Mouse (Mus musculus): Measurements from ENCODE around the gene Oxt. TPM values are rescaled to one million over a fixed set of nuclear protein-coding genes. Genes with fewer than 3 reads are reported as not detected.

Gene Oxt
- total RNA-seq (2014; fragmentation: Nextera tagmentation), result not detected in 2 replicates
- not detected in 2 replicates for total RNA-seq (2017)

DNA sequence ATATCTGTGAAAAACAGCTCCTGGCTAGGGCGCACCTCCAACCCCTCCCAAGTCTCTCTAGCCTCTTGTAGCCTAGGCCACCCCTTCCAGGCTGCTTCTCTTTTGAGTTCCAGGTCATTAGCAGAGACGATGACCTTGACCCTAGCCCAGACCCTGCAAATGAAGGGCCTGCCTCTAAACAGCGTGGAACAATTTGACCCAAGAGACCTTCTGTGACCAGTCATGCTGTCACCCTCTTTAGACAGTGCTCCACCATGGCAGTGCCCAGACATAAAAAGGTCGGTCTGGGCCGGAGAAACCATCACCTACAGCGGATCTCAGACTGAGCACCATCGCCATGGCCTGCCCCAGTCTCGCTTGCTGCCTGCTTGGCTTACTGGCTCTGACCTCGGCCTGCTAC lies at the start of gene Oxt:
Oxt (plus strand) TSS at position 301 of the 400 bp plus-strand sequence.
- ATAC-seq (replicated peaks; ENCODE audit: poor library complexity, severe bottlenecking), result no peak

DNA sequence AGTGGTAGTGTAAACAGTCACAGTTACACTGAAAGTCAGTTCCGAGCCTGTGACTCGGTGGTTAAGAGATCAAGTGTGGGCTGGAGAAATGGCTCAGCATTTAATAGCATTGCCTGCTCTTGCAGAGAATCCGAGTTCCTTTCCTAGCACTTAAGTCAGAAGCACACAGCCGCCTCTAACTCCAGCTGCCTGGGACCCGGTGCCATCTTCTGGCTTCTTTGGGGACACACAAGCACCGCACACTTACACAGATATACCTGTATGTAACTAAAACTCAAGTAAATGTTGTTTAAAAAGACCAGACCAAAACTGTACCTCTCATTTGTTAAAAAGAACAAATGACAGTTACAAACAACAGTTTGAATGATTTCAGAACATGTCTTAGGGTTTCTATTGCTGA lies 47.5 kb upstream of the Oxt start:
- no peak for ATAC-seq (replicated peaks; ENCODE audit: poor library complexity, severe bottlenecking)

- ATAC-seq (replicated peaks; ENCODE audit: poor library complexity, severe bottlenecking), result no peak
These were observed 46.7 kb upstream of the Oxt start for GRCm38 (mm10) chr2:130529290-130529689.

DNA sequence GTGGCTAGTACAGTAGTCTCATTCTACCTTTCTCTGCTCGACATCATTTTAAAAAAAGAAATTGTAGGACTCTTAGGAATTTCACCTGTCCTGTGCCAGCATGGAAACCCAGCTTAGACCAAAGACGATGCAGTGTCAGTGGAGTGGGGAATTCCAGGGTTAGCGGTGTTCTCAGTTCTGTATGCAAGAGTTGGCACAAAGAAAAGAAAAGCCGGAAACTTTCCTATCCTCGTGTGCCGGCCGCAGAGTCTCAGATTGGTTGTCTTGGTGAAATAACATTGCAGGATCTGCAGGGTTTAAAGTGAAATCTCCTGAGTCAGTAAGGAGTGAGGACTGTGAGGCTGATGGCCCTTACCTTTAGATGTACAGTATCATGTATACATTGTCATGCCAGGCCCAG lies 46.0 kb upstream of the Oxt start:
- ATAC-seq (replicated peaks; ENCODE audit: poor library complexity, severe bottlenecking), result no peak

GRCm38 (mm10) chr2:130532201-130532600 lies 43.8 kb upstream of the Oxt start:
- ATAC-seq (replicated peaks; ENCODE audit: poor library complexity, severe bottlenecking), result no peak

GRCm38 (mm10) chr2:130535017-130535416 lies 41.0 kb upstream of the Oxt start:
- ATAC-seq (replicated peaks; ENCODE audit: poor library complexity, severe bottlenecking), result no peak

- no peak for ATAC-seq (replicated peaks; ENCODE audit: poor library complexity, severe bottlenecking)
These were observed 39.1 kb upstream of the Oxt start for GRCm38 (mm10) chr2:130536890-130537289.

- ATAC-seq (replicated peaks; ENCODE audit: poor library complexity, severe bottlenecking), result peak; percentile 24
These were observed 37.0 kb upstream of the Oxt start for GRCm38 (mm10) chr2:130538876-130539546.

DNA sequence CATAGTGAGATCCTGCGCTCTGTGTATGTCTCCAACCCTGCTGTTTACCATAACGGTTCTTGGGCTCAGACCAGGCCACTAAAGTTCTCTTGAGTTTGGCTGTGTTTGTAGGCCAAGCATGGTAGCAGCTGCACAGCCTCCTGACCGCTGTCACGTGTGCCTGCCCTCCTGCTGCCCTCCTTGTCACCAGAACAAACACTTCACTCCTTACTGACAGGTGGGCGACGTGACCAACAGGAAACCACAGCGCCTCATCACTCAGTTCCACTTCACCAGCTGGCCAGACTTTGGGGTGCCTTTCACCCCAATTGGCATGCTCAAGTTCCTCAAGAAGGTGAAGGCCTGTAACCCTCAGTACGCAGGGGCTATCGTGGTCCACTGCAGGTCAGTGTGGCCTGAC lies 35.7 kb upstream of the Oxt start:
- ATAC-seq (replicated peaks; ENCODE audit: poor library complexity, severe bottlenecking), result peak; percentile 60

DNA sequence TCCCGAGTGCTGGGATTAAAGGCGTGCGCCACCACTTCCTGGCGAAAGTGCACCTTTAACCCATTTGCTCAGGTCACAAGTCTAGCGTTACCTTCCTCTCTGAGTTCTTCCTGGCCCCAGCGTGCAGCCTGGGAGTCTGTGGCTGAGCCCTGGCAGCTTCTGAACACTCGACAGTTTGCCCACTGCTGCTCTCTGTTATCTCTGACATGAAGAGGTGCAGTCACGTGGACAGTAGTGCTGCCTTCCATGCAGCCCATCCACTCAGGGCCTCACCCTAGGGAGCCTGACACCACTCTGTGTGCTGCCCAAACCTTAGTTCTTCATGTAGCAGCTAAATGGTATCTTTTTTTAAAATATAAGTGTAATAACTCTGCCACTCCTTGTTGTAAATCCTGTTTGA lies 29.0 kb upstream of the Oxt start:
- no peak for ATAC-seq (replicated peaks; ENCODE audit: poor library complexity, severe bottlenecking)

GRCm38 (mm10) chr2:130554841-130555240 lies 21.1 kb upstream of the Oxt start:
- no peak for ATAC-seq (replicated peaks; ENCODE audit: poor library complexity, severe bottlenecking)

GRCm38 (mm10) chr2:130556292-130556691 lies 19.7 kb upstream of the Oxt start:
- ATAC-seq (replicated peaks; ENCODE audit: poor library complexity, severe bottlenecking), result no peak

- no peak for ATAC-seq (replicated peaks; ENCODE audit: poor library complexity, severe bottlenecking)
These were observed 18.5 kb upstream of the Oxt start for GRCm38 (mm10) chr2:130557462-130557861.

DNA sequence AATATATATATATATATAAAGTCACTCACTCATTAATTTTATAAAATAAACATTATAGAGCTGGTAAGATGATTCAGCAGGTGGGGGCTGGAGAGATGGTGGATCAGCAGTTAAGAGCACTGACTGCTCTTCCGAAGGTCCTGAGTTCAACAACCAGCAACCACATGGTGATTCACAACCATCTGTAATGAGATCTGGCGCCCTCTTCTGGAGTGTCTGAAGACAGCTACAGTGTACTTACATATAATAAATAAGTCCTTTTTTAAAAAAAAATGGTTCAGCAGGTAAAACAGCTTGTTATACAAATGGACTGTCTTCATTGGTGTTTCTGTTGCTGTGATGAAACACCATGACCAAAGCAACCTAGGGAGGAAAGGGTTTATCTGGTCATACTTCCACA lies 18.0 kb upstream of the Oxt start:
- ATAC-seq (replicated peaks; ENCODE audit: poor library complexity, severe bottlenecking), result no peak

- ATAC-seq (replicated peaks; ENCODE audit: poor library complexity, severe bottlenecking), result peak; percentile 98
These were observed 12.5 kb upstream of the Oxt start, which contains the start of gene Mrps26 for GRCm38 (mm10) chr2:130563212-130564055. Mrps26 (plus strand) TSS chr2:130563742.

DNA sequence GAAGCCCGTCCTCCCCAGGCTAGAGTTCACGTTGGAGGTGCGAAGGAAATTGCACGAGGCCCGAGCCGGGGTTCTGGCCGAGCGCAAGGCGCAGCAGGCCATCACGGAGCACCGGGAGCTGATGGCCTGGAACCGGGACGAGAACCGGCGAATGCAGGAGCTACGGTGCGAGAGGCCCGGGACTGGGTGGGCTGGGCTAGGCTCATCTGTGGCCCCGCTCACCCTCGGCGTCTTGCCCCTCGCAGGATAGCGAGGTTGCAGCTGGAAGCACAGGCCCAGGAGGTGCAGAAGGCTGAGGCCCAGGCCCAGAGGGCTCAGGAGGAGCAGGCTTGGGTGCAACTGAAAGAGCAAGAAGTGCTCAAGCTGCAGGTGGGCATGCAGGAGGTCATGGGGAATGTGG lies 11.9 kb upstream of the Oxt start:
- peak; percentile 18 for ATAC-seq (replicated peaks; ENCODE audit: poor library complexity, severe bottlenecking)

DNA sequence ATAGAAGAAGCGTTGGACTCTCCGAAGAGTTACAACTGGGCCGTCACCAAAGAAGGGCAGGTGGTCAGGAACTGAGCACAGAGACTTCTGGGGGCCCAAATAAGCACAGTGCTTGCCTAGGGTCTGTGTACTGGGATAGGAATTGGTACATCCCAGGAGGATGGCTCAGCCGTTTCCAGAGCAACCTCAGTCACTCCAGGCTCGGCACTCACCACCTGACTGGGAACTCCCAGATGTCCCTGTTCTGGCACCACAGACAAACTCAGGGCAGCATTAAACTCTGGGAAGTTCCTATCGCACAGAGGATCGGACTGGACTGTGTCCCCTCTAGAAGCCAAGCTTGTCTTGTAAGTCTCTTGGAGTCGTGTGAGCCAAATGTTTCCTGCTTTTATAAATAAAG lies 11.0 kb upstream of the Oxt start:
- no peak for ATAC-seq (replicated peaks; ENCODE audit: poor library complexity, severe bottlenecking)

- no peak for ATAC-seq (replicated peaks; ENCODE audit: poor library complexity, severe bottlenecking)
These were observed 7.1 kb upstream of the Oxt start for GRCm38 (mm10) chr2:130568921-130569320.

- no peak for ATAC-seq (replicated peaks; ENCODE audit: poor library complexity, severe bottlenecking)
These were observed 6.0 kb upstream of the Oxt start for GRCm38 (mm10) chr2:130569926-130570325.

DNA sequence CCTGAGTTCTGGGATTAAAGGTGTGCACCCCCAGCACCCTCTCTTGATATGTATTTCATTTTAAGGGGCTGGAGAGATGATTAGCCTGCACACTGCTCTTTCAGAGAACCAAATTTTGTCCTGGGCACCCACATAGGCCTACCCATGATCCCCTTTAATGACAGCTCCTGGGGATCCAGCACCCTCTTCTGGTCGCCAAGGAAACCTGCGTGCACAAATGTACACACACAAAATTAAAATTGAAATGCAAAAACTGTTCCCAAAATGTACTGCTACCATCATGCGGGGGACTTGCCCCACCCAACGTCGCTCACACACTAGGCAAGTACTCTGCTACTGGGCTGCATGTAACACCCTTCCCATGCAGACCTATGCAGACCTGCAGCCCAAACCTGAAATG lies 1.0 kb upstream of the Oxt start:
- ATAC-seq (replicated peaks; ENCODE audit: poor library complexity, severe bottlenecking), result no peak

DNA sequence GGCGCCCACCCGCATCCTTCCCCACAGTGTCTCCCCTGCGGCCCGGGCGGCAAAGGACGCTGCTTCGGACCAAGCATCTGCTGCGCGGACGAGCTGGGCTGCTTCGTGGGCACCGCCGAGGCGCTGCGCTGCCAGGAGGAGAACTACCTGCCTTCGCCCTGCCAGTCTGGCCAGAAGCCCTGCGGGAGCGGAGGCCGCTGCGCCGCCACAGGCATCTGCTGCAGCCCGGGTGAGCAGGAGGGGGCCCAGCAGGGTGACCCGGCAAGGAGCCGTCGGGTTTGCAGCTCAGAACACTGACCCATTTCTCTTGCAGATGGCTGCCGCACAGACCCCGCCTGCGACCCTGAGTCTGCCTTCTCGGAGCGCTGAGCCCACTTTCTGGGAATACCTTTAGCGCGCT lies 591 bp downstream of the Oxt start:
- ATAC-seq (replicated peaks; ENCODE audit: poor library complexity, severe bottlenecking), result peak; percentile 16; the same call in 1 of the 2 replicates

GRCm38 (mm10) chr2:130577021-130577420 lies 1.0 kb downstream of the Oxt start:
- no peak for ATAC-seq (replicated peaks; ENCODE audit: poor library complexity, severe bottlenecking)

All from granulocyte monocyte progenitor cell, adult 5-6 weeks (primary cell).